Comparison of ENCODE assay signal across 16 mouse cellular contexts in genomic region chr13:41932313-41933100, GRCm38 (mm10).
DNase-seq lines count a peak whose midpoint lies in the region; TF ChIP-seq lines count a peak whose summit lies in the region.
"Had no signal": no experiment of that assay in that cellular context is flagged by ENCODE, and none has a peak within 500 bp of the region (broad histone marks: within the 10 kb centered on the region; RNA-seq: fewer than 3 reads in every experiment).

No protein-coding gene starts in this region.

- H3K4me3 ChIP-seq in thymus, adult 2 months (ENCODE audit: control insufficient read depth, insufficient read depth, low read length), result no peak overlapping the region
- H3K4me3 ChIP-seq: embryonic facial prominence, embryonic 12.5 days; limb, embryonic 10.5 days; liver, embryonic 13.5 days had no signal

- no peak for TF ChIP-seq POLR2A in thymus, adult 2 months (IDR thresholded peaks at IDR 0.05; ENCODE audit: control insufficient read depth, extremely low read depth, insufficient read depth, low read length, poor library complexity)

- intact Hi-C loops in heart, postnatal 25 days (cut with DNase I), result no loop called here

- peaks cover 5% of the 10 kb centered on the region for H3K4me1 ChIP-seq in thymus, adult 2 months (replicated peaks; ENCODE audit: control insufficient read depth, insufficient read depth, low read length)
- H3K4me1 ChIP-seq: embryonic facial prominence, embryonic 12.5 days; limb, embryonic 10.5 days; liver, embryonic 13.5 days had no signal

- DNase-seq in left cerebral cortex, adult 9 months (ENCODE audit: low spot score in 2 of 2), result peak; percentile 6 to 16
- no peak for DNase-seq in left cerebral cortex, adult 11 months (ENCODE audit: low spot score)
- DNase-seq in B cell, adult 2 months, result peak; percentile 25 to 48
- DNase-seq in brain, adult 2 months (ENCODE audit: low read depth, low spot score), result peak; percentile 40
- peak; percentile 31 for DNase-seq in thymus, adult 2 months
- no peak for DNase-seq in MN1 (ENCODE audit: low spot score)
- DNase-seq in kidney, postnatal 25 days, result no peak
- DNase-seq in heart, postnatal 25 days (ENCODE audit: low spot score), result no peak
- DNase-seq: adrenal gland, postnatal 10 days; cerebellum, postnatal 10 days; heart, postnatal 14 days; liver, embryonic 13.5 days; lung, postnatal 4 days; midbrain, embryonic 14.5 days had no signal

- no peaks in the 10 kb centered on the region for H3K36me3 ChIP-seq in thymus, adult 2 months (ENCODE audit: control insufficient read depth, insufficient read depth, low read length)
- H3K36me3 ChIP-seq: embryonic facial prominence, embryonic 12.5 days; limb, embryonic 10.5 days; liver, embryonic 13.5 days had no signal

- 57% methylated on average over 12 of the region's 12 CpGs for WGBS in thymus, adult 2 months

- TF ChIP-seq CTCF in thymus, adult 2 months (IDR thresholded peaks at IDR 0.05; ENCODE audit: borderline replicate concordance, control insufficient read depth, extremely low read depth, insufficient read depth, low read length, poor library complexity), result no peak

- H3K27me3 ChIP-seq in thymus, adult 2 months (ENCODE audit: control insufficient read depth, insufficient read depth, low read length), result no peaks in the 10 kb centered on the region
- H3K27me3 ChIP-seq: embryonic facial prominence, embryonic 12.5 days; liver, embryonic 13.5 days had no signal

- H3K27ac ChIP-seq in thymus, adult 2 months (ENCODE audit: control insufficient read depth, insufficient read depth, low read length), result peak overlapping the region; percentile 34; the same call in 1 of the 2 replicates
- H3K27ac ChIP-seq: embryonic facial prominence, embryonic 12.5 days; limb, embryonic 10.5 days; liver, embryonic 13.5 days had no signal

Comparison
In these comparisons a context has a peak if more than half of its experiments do, and no peak if none do; other contexts are left out.
1. DNase-seq: peak in left cerebral cortex, adult 9 months (2 of 2), B cell, adult 2 months (2 of 2), brain, adult 2 months (single experiment) and thymus, adult 2 months (single experiment); none in left cerebral cortex, adult 11 months (single experiment), MN1 (single experiment), kidney, postnatal 25 days (0 of 2) and heart, postnatal 25 days (single experiment).